Mouse (Mus musculus) MEL (cell line): Measurements from ENCODE around the gene Mmp24. TPM values are rescaled to one million over a fixed set of nuclear protein-coding genes. Genes with fewer than 3 reads are reported as not detected.

ENCODE experiments used
- DNase-seq: peaks from one replicate; pipeline ENCODE4 v3.0.0; 2011; ENCODE audit warnings: low read depth, low spot score
- H3K27ac ChIP-seq: 2 replicates; pipeline ENCODE4 v1.5.1; 2012; ENCODE audit warnings: low read depth, mild to moderate bottlenecking, control low read depth, low read length, moderate library complexity; ENCODE audit not compliant: control insufficient read depth
- H3K27me3 ChIP-seq, 2 experiments: fragments of 150-350 bp in 1 of 2; sonication (generic) in 1 of 2; 2 replicates each; pipeline ENCODE4 v1.6.1; 2012; ENCODE audit warnings: low read length in 2 of 2, mild to moderate bottlenecking in 2 of 2, improper control_type of control experiment in 1 of 2, moderate library complexity in 1 of 2; ENCODE audit not compliant: insufficient read depth in 2 of 2, control insufficient read depth in 1 of 2
- H3K36me3 ChIP-seq, 2 experiments: 2 replicates each; pipeline ENCODE4 v1.6.1; 2012 to 2014; ENCODE audit warnings: low read length in 2 of 2, improper control_type of control experiment in 1 of 2, inconsistent platforms in 1 of 2, mild to moderate bottlenecking in 1 of 2; ENCODE audit not compliant: insufficient read depth in 2 of 2, control insufficient read depth in 1 of 2
- H3K4me1 ChIP-seq, 2 experiments: fragments of 150-350 bp in 1 of 2; sonication (generic) in 1 of 2; 2 replicates each; pipeline ENCODE4 v1.6.1; 2012; ENCODE audit warnings: low read length in 2 of 2, improper control_type of control experiment in 1 of 2, mild to moderate bottlenecking in 1 of 2; ENCODE audit not compliant: insufficient read depth in 2 of 2, control insufficient read depth in 1 of 2
- H3K4me3 ChIP-seq, 2 experiments: fragments of 150-350 bp in 1 of 2; sonication (generic) in 1 of 2; 2 replicates each; pipeline ENCODE4 v1.5.1; 2012; ENCODE audit warnings: low read depth in 2 of 2, low read length in 2 of 2, mild to moderate bottlenecking in 2 of 2, moderate library complexity in 2 of 2, control low read depth in 1 of 2, improper control_type of control experiment in 1 of 2; ENCODE audit not compliant: control insufficient read depth in 1 of 2, insufficient read depth in 1 of 2
- H3K79me2 ChIP-seq: 2 replicates; pipeline ENCODE4 v1.6.1; 2012; ENCODE audit warnings: mild to moderate bottlenecking, low read length, moderate library complexity; ENCODE audit not compliant: control insufficient read depth, poor library complexity, insufficient read depth
- H3K9ac ChIP-seq: 2 replicates; pipeline ENCODE4 v1.6.1; 2012; ENCODE audit warnings: low read depth, mild to moderate bottlenecking, control low read depth, low read length, moderate library complexity; ENCODE audit not compliant: control insufficient read depth, poor library complexity, severe bottlenecking
- H3K9me3 ChIP-seq: fragments of 150-350 bp; sonication (generic); replicated peaks from 2 replicates; pipeline ENCODE4 v1.6.1; 2012; ENCODE audit warnings: mild to moderate bottlenecking, low read length, improper control_type of control experiment, moderate library complexity; ENCODE audit not compliant: insufficient read depth
- CHD1 ChIP-seq: IDR thresholded peaks from 2 replicates; pipeline ENCODE4 v1.6.1; 2012; ENCODE audit warnings: low read depth, mild to moderate bottlenecking, inconsistent platforms, low read length, improper control_type of control experiment
- CHD2 ChIP-seq: IDR thresholded peaks from 2 replicates; pipeline ENCODE4 v1.6.1; 2011; ENCODE audit warnings: low read length, improper control_type of control experiment
- E2F4 ChIP-seq: IDR thresholded peaks from 2 replicates; pipeline ENCODE4 v1.6.1; 2011; ENCODE audit warnings: low read depth, low read length, improper control_type of control experiment, borderline replicate concordance
- ELF1 ChIP-seq: IDR thresholded peaks from 2 replicates; pipeline ENCODE4 v1.6.1; 2014; ENCODE audit warnings: low read depth, mild to moderate bottlenecking, inconsistent platforms, low read length, improper control_type of control experiment, moderate library complexity
- EP300 ChIP-seq, 2 experiments: IDR thresholded peaks; 2 replicates each; pipeline ENCODE4 v1.6.1; 2011; ENCODE audit warnings: improper control_type of control experiment in 2 of 2, low read length in 2 of 2, low read depth in 1 of 2, mild to moderate bottlenecking in 1 of 2
- GATA1 ChIP-seq: IDR thresholded peaks from 2 replicates; pipeline ENCODE4 v1.6.1; 2011; ENCODE audit warnings: low read depth, low read length, improper control_type of control experiment
- HCFC1 ChIP-seq: IDR thresholded peaks from 2 replicates; pipeline ENCODE4 v1.6.1; 2012; ENCODE audit warnings: low read depth, mild to moderate bottlenecking, inconsistent platforms, low read length, improper control_type of control experiment, moderate library complexity
- MAFK ChIP-seq: IDR thresholded peaks from 2 replicates; pipeline ENCODE4 v1.6.1; 2011; ENCODE audit warnings: low read depth, mild to moderate bottlenecking, low read length, improper control_type of control experiment, borderline replicate concordance
- MEF2A ChIP-seq: IDR thresholded peaks from 2 replicates; pipeline ENCODE4 v1.6.1; 2014; ENCODE audit warnings: low read depth, mild to moderate bottlenecking, inconsistent platforms, low read length, improper control_type of control experiment; ENCODE audit not compliant: poor library complexity, insufficient replicate concordance, severe bottlenecking; ENCODE audit errors: extremely low read depth
- MXI1 ChIP-seq: IDR thresholded peaks from 2 replicates; pipeline ENCODE4 v1.6.1; 2011; ENCODE audit warnings: mild to moderate bottlenecking, low read depth, low read length, improper control_type of control experiment
- NELFE ChIP-seq: IDR thresholded peaks from 2 replicates; pipeline ENCODE4 v1.6.1; 2011; ENCODE audit warnings: low read depth, low read length, improper control_type of control experiment
- NRF1 ChIP-seq: IDR thresholded peaks from 2 replicates; pipeline ENCODE4 v1.6.1; 2014; ENCODE audit warnings: low read depth, mild to moderate bottlenecking, inconsistent platforms, low read length, improper control_type of control experiment, moderate library complexity; ENCODE audit not compliant: poor library complexity, insufficient read depth, severe bottlenecking
- POLR2AphosphoS2 ChIP-seq: IDR thresholded peaks from 2 replicates; pipeline ENCODE4 v1.6.1; 2011; ENCODE audit warnings: low read length, improper control_type of control experiment
- POLR2AphosphoS5 ChIP-seq: IDR thresholded peaks from 2 replicates; pipeline ENCODE4 v1.6.1; 2012; ENCODE audit warnings: low read depth, borderline replicate concordance, mild to moderate bottlenecking, inconsistent platforms, low read length, moderate library complexity, mixed read lengths
- SMC3 ChIP-seq: IDR thresholded peaks from 2 replicates; pipeline ENCODE4 v1.6.1; 2011; ENCODE audit warnings: low read depth, low read length, improper control_type of control experiment
- TAL1 ChIP-seq: IDR thresholded peaks from 2 replicates; pipeline ENCODE4 v1.6.1; 2012; ENCODE audit warnings: mild to moderate bottlenecking, inconsistent platforms, low read length, moderate library complexity, mixed read lengths
- TCF12 ChIP-seq: IDR thresholded peaks from 2 replicates; pipeline ENCODE4 v1.6.1; 2014; ENCODE audit warnings: low read depth, mild to moderate bottlenecking, inconsistent platforms, low read length, improper control_type of control experiment, moderate library complexity
- USF1 ChIP-seq: IDR thresholded peaks from 2 replicates; pipeline ENCODE4 v1.6.1; 2014; ENCODE audit warnings: low read depth, mild to moderate bottlenecking, inconsistent platforms, low read length, improper control_type of control experiment, moderate library complexity
- USF2 ChIP-seq, 2 experiments: IDR thresholded peaks; 2 replicates each; pipeline ENCODE4 v1.6.1; 2011 to 2012; ENCODE audit warnings: improper control_type of control experiment in 2 of 2, low read length in 2 of 2, borderline replicate concordance in 1 of 2, inconsistent platforms in 1 of 2, low read depth in 1 of 2, mild to moderate bottlenecking in 1 of 2; ENCODE audit not compliant: insufficient read depth in 1 of 2
- ZKSCAN1 ChIP-seq: IDR thresholded peaks from 2 replicates; pipeline ENCODE4 v1.6.1; 2012; ENCODE audit warnings: low read depth, mild to moderate bottlenecking, inconsistent platforms, low read length, improper control_type of control experiment, moderate library complexity
- polyA plus RNA-seq, 2 experiments: library from polyadenylated mRNA; stranded (reverse) in 1 of 2; unstranded in 1 of 2; fragments of >175 nt in 1 of 2; fragments of >200 nt in 1 of 2; gene quantifications; 2 replicates each; pipeline versions ENCODE4 v1.2.1 to v1.2.4; 2012; ENCODE audit warnings: low replicate concordance in 2 of 2, low read depth in 1 of 2; ENCODE audit not compliant: insufficient read length in 2 of 2, insufficient read depth in 1 of 2, missing spikeins in 1 of 2
- total RNA-seq: library from RNA; depleted of rRNA; stranded (reverse); fragments of 300-350 nt; gene quantifications from 2 replicates; pipeline ENCODE4 v1.2.3, GENCODE M21; 2012; rRNA removed

Mmp24 gene
- total and polyA plus RNA-seq, 3 experiments = 0.06 to 0.27 TPM; not detected in 1

DNA sequence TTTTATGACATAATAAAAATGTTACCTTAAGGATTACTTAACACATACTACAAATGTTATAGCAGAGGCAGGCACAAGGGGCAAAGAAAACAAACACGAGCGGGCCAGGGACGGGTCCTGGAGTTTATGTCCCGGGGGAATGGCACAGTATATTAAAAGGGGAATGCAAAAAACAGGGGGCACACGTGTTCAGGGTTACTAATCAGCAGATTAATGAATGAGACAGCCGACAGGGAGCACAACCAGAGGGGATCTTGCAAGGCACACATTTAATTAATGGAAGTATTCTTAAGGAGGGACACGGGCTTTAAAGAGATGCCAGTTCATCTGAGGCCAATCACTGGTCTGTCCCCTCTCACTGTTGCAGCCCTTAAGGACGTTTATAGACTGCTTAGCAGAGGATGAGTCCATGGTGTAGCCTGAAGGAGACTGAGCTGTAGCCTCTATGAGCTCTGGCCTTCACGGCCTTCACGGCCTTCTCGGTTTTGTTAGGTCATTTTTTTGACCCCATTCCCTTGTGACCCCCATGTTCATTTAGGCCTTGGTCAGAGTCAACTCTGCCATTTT, 88.2 kb downstream of the Mmp24 start:
- DNase-seq = no peak
- H3K27ac ChIP-seq = no peak overlapping the region
- no peaks in the 10 kb centered on the region for H3K79me2 ChIP-seq
- no peaks in the 10 kb centered on the region for H3K4me1 ChIP-seq
- H3K9ac ChIP-seq = no peak overlapping the region
- TF ChIP-seq TCF12 (no peak), MAFK (no peak), MEF2A (no peak), CHD1 (no peak), ELF1 (no peak), ZKSCAN1 (no peak), POLR2AphosphoS5 (no peak), GATA1 (no peak), CHD2 (no peak), NRF1 (no peak), NELFE (no peak), HCFC1 (no peak), E2F4 (no peak), SMC3 (no peak), TAL1 (no peak), USF2 (IDR thresholded peaks at IDR 0.05; ENCODE audit: borderline replicate concordance in 1 of 2, insufficient read depth in 1 of 2, low read depth in 1 of 2, low read length in 2 of 2) (no peak), USF1 (no peak), MXI1 (no peak), EP300 (IDR thresholded peaks at IDR 0.05; ENCODE audit: low read depth in 1 of 2, low read length in 2 of 2) (no peak), POLR2AphosphoS2 (no peak)
- H3K36me3 ChIP-seq = peaks cover 0 to 6% of the 10 kb centered on the region in 2 experiments; a peak in 2 of 4 replicates
- no peak overlapping the region for H3K4me3 ChIP-seq
- no peaks in the 10 kb centered on the region for H3K9me3 ChIP-seq
- H3K27me3 ChIP-seq = no peaks in the 10 kb centered on the region

Other genes with a start within 250 kb of the Mmp24 start
- gene Gss, start 182.5 kb upstream of the Mmp24 start, total RNA-seq = 21.9 and 22.8 TPM in 2 replicates
- 10 to 100 TPM in 1 of 2 experiments, not detected in 1; 24.0 TPM for gene Gss, start 182.5 kb upstream of the Mmp24 start, polyA plus RNA-seq
- gene Myh7b, start 164.1 kb upstream of the Mmp24 start, total RNA-seq = 2.2 and 3.2 TPM in 2 replicates
- gene Myh7b, start 164.1 kb upstream of the Mmp24 start, polyA plus RNA-seq = 1 to 10 TPM in 1 of 2 experiments, not detected in 1; 5.9 TPM
- 58.7 and 60.4 TPM in 2 replicates for gene Trpc4ap, start 83.0 kb upstream of the Mmp24 start, total RNA-seq
- gene Trpc4ap, start 83.0 kb upstream of the Mmp24 start, polyA plus RNA-seq = 100 to 1,000 TPM; 161 to 187 TPM
- gene Edem2, start 45.9 kb upstream of the Mmp24 start, total RNA-seq = 36.1 and 40.7 TPM in 2 replicates
- 10 to 100 TPM in 1 of 2 experiments, not detected in 1; 43.8 TPM for gene Edem2, start 45.9 kb upstream of the Mmp24 start, polyA plus RNA-seq
- not detected in 2 replicates for gene Gm17581, start 39.5 kb upstream of the Mmp24 start, total RNA-seq
- gene Gm17581, start 39.5 kb upstream of the Mmp24 start, polyA plus RNA-seq = not detected
- gene Procr, start 24.2 kb upstream of the Mmp24 start, total RNA-seq = 0.15 TPM in 1 of 2 replicates, not detected in the other
- not detected for gene Procr, start 24.2 kb upstream of the Mmp24 start, polyA plus RNA-seq
- gene BC029722, start 44.1 kb downstream of the Mmp24 start, total RNA-seq = 5.9 TPM in 2 replicates
- 10 to 100 TPM in 1 of 2 experiments, not detected in 1; 19.7 TPM for gene BC029722, start 44.1 kb downstream of the Mmp24 start, polyA plus RNA-seq
- gene Eif6, start 51.6 kb downstream of the Mmp24 start, total RNA-seq = 318 and 349 TPM in 2 replicates
- gene Eif6, start 51.6 kb downstream of the Mmp24 start, polyA plus RNA-seq = 100 to 1,000 TPM in 1 of 2 experiments, not detected in 1; 408 TPM
- 0.04 TPM in 1 of 2 replicates, not detected in the other for gene Fam83c, start 59.5 kb downstream of the Mmp24 start, total RNA-seq
- under 1 TPM in 1 of 2 experiments, not detected in 1; 0.03 TPM for gene Fam83c, start 59.5 kb downstream of the Mmp24 start, polyA plus RNA-seq
- gene Uqcc1, start 155.0 kb downstream of the Mmp24 start, total RNA-seq = 83.1 and 87.1 TPM in 2 replicates
- gene Uqcc1, start 155.0 kb downstream of the Mmp24 start, polyA plus RNA-seq = 10 to 100 TPM in 1 of 2 experiments, not detected in 1; 61.0 TPM
- not detected in 2 replicates for gene Gm15557, start 165.4 kb downstream of the Mmp24 start, total RNA-seq
- not detected for gene Gm15557, start 165.4 kb downstream of the Mmp24 start, polyA plus RNA-seq
- gene Gdf5, start 170.0 kb downstream of the Mmp24 start, total RNA-seq = not detected in 2 replicates
- under 1 TPM in 1 of 2 experiments, not detected in 1; 0.06 TPM for gene Gdf5, start 170.0 kb downstream of the Mmp24 start, polyA plus RNA-seq
- gene Cep250, start 181.1 kb downstream of the Mmp24 start, total RNA-seq = 9.8 and 12.8 TPM in 2 replicates
- gene Cep250, start 181.1 kb downstream of the Mmp24 start, polyA plus RNA-seq = 10 to 100 TPM in 1 of 2 experiments, not detected in 1; 16.4 TPM
- gene 6430550D23Rik, start 232.6 kb downstream of the Mmp24 start, total RNA-seq = 0.69 and 1.1 TPM in 2 replicates
- 1 to 10 TPM in 1 of 2 experiments, not detected in 1; 1.1 TPM for gene 6430550D23Rik, start 232.6 kb downstream of the Mmp24 start, polyA plus RNA-seq
- gene Ergic3, start 232.7 kb downstream of the Mmp24 start, total RNA-seq = 80.0 and 86.9 TPM in 2 replicates
- 100 to 1,000 TPM in 1 of 2 experiments, not detected in 1; 168 TPM for gene Ergic3, start 232.7 kb downstream of the Mmp24 start, polyA plus RNA-seq